Mouse (Mus musculus) midbrain, embryonic 13.5 days (tissue): ENCODE data around the gene Lhx8. TPM values are rescaled to one million over a fixed set of nuclear protein-coding genes. Genes with fewer than 3 reads are reported as not detected.
A peak's percentile ranks its signal among the peaks of the same experiment; 100 is the strongest.

ENCODE experiments used
- ATAC-seq: fragments of 200-750 bp; cut with Nextera tagmentation; 2 replicates; pipeline ENCODE4 v1.8.0; 2017; ENCODE audit warnings: mild to moderate bottlenecking, moderate TSS enrichment, moderate library complexity
- H3K27ac ChIP-seq: fragments of 300-500 bp; sonication (generic); 2 replicates; pipeline ENCODE4 v1.5.1; 2015; ENCODE audit warnings: inconsistent platforms, mild to moderate bottlenecking, moderate library complexity
- H3K27me3 ChIP-seq: fragments of 300-500 bp; sonication (generic); 2 replicates; pipeline ENCODE4 v1.6.1; 2015; ENCODE audit warnings: mild to moderate bottlenecking, inconsistent platforms
- H3K36me3 ChIP-seq: fragments of 300-500 bp; sonication (generic); 2 replicates; pipeline ENCODE4 v1.6.1; 2015; ENCODE audit warnings: mild to moderate bottlenecking, inconsistent platforms
- H3K4me1 ChIP-seq: fragments of 300-500 bp; sonication (generic); replicated peaks from 2 replicates; pipeline ENCODE4 v1.6.1; 2015; ENCODE audit warnings: inconsistent platforms
- H3K4me2 ChIP-seq: fragments of 300-500 bp; sonication (generic); replicated peaks from 2 replicates; pipeline ENCODE4 v1.6.1; 2015; ENCODE audit warnings: moderate library complexity, mild to moderate bottlenecking, inconsistent platforms
- H3K4me3 ChIP-seq: fragments of 300-500 bp; sonication (generic); replicated peaks from 2 replicates; pipeline ENCODE4 v1.5.1; 2015; ENCODE audit warnings: mild to moderate bottlenecking, inconsistent platforms
- H3K9ac ChIP-seq: fragments of 300-500 bp; sonication (generic); replicated peaks from 2 replicates; pipeline ENCODE4 v1.6.1; 2015; ENCODE audit warnings: mild to moderate bottlenecking, inconsistent platforms
- H3K9me3 ChIP-seq: fragments of 300-500 bp; sonication (generic); 2 replicates; pipeline ENCODE4 v1.6.1; 2016; ENCODE audit warnings: mild to moderate bottlenecking, inconsistent platforms
- WGBS: fragments of 180-500 bp; shearing (Covaris S2); methylation state at CpG from one replicate; pipeline ENCODE4 v1.1.7; 2015; 5-methylcytosine and 5-hydroxymethylcytosine counted together
- polyA plus RNA-seq: library from polyadenylated mRNA; unstranded; fragments of >200 nt; fragmentation: Nextera tagmentation; extraction: Ambion mirVana; gene quantifications from 2 replicates; pipeline ENCODE4 v1.2.1, GENCODE M21; 2015

Gene Lhx8
- polyA plus RNA-seq, 1 experiment from 2014 or later: 1.4 TPM

DNA sequence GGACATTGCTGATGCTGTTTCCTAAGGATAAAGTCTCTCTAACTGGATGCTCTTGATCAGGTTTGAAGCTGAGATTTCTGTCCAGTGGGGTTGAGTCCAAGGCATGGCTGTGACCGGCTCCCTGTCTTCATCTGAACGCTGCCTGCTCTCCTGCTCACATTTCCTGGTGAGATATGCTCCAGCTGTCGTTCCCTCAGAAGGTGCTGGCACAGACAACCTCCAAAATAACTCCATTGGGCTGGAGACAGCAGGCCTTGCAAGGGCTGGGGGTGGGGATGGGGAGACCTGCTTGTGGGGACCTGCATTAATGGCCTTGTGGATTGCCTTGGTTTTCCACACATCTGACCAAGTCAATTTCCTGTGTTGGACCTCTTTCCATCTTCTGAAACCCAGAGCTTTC is 46.2 kb downstream of the Lhx8 start:
- no peak for ATAC-seq
- Histone ChIP-seq H3K36me3 (no peaks in the 10 kb centered on the region), H3K9me3 (no peaks in the 10 kb centered on the region), H3K27me3 (no peaks in the 10 kb centered on the region), H3K9ac (no peak overlapping the region), H3K27ac (no peak overlapping the region), H3K4me3 (no peak overlapping the region), H3K4me2 (no peak overlapping the region), H3K4me1 (no peaks in the 10 kb centered on the region)
- WGBS: 77% methylated on average over 3 of the region's 3 CpGs

DNA sequence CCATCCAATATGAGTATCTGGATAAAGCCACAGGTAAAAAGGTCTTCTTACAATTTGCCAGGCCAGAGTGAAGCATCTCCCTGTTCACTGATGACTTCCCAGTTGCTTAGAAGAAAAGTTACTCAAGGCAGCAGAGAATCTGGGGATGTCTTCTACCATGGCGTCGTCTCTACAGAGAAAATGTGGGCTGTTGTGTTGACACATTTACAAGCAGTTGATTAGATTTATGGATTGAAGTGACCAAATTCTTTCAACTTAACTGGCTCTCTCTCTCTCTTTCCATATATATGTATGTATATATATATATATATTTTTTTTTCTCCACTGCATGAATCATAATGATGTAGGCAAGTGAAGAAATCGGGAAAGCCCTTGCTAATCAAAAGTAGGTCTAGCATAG is 55.8 kb downstream of the Lhx8 start:
- whole genome bisulfite sequencing: 96% methylated on average over 3 of the region's 3 CpGs
- no peak overlapping the region for H3K4me2 ChIP-seq
- H3K27me3 ChIP-seq: peaks cover 4% of the 10 kb centered on the region; the same call in 1 of the 2 replicates
- no peaks in the 10 kb centered on the region for H3K36me3 ChIP-seq
- no peaks in the 10 kb centered on the region for H3K4me1 ChIP-seq
- no peak overlapping the region for H3K9ac ChIP-seq
- no peak for ATAC-seq
- H3K9me3 ChIP-seq: no peaks in the 10 kb centered on the region
- H3K27ac ChIP-seq: no peak overlapping the region
- H3K4me3 ChIP-seq: no peak overlapping the region

DNA sequence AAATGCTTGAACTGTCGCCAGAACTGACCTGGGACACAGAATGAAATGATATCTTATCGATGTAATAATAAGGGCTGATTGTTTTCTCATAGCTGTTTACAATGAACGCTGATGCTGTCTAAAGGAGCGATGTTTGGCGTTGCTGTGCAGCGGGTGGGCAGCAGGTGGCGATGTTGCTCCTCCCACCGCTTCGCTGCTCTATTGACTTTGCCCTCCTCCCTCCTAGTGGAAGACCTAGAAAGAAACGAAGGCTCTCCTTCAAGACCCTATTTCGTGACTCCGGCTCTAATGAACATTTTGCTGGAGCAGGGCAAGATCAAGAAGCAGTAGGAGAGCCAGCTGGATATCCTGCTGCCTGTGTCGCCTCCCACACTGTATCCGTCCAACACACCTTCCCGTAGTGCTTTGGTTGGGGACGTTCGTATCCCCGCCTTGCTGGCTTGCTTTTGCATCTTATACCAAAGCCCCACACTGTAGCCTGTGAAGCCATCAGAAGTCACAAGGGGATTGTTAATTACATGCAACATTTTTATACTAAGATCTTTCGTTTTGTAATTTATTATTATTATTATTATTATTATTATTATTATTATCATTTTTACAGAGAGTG is 60.6 kb downstream of the Lhx8 start:
- peak overlapping the region; percentile 58 for H3K4me2 ChIP-seq
- H3K4me1 ChIP-seq: no peaks in the 10 kb centered on the region
- no peak overlapping the region for H3K27ac ChIP-seq
- peak overlapping the region; percentile 51; the same call in 1 of the 2 replicates for H3K9ac ChIP-seq
- peak overlapping the region; percentile 33 for H3K4me3 ChIP-seq
- no peaks in the 10 kb centered on the region for H3K36me3 ChIP-seq
- H3K27me3 ChIP-seq: peaks cover 4% of the 10 kb centered on the region; the same call in 1 of the 2 replicates
- WGBS: 7% methylated on average over 19 of the region's 19 CpGs
- ATAC-seq: peak; percentile 88
- H3K9me3 ChIP-seq: no peaks in the 10 kb centered on the region

DNA sequence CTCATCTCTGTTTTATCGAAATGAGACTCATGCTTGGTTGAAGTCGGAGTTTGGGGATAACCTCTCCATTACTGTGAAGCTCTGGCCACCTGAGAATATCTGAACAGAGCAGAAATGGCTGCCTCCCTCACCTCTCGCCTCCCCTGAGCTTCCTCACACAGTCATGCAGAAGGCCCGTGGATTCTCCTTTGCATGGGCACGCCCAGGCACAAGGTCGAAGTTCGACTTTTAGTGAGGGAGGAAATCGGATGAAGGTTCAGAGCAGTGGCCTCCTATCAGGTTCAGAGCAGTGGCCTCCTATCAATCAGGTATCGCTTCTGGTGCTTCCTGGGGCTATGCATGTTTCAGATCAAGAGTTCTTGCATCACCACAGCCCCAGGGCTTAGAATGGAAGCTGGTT is 62.1 kb downstream of the Lhx8 start:
- no peak for ATAC-seq
- no peak overlapping the region for H3K4me3 ChIP-seq
- H3K4me1 ChIP-seq: no peaks in the 10 kb centered on the region
- no peak overlapping the region for H3K4me2 ChIP-seq
- peaks cover 4% of the 10 kb centered on the region; the same call in 1 of the 2 replicates for H3K27me3 ChIP-seq
- H3K27ac ChIP-seq: no peak overlapping the region
- H3K36me3 ChIP-seq: no peaks in the 10 kb centered on the region
- WGBS: 84% methylated on average over 9 of the region's 9 CpGs
- no peak overlapping the region for H3K9ac ChIP-seq
- no peaks in the 10 kb centered on the region for H3K9me3 ChIP-seq

DNA sequence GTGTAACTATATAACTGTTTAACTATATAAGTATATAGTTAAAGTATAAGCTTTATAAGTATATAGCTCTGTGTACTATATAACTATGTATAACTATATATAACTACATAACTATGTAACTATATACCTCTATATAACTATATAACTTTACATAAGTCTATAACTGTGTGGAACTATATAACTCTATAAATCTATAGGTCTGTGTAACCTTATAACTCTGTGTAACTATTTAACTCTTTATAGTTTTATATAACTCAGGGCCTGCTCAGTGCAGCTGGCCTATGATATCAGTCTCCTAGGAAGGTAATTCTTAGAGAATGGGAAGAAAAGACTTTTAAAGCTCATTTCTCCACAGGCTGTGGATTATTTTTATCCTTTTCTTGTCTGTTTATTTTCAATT is 73.1 kb downstream of the Lhx8 start:
- Histone ChIP-seq H3K4me2 (no peak overlapping the region), H3K27ac (no peak overlapping the region), H3K9ac (no peak overlapping the region), H3K36me3 (no peaks in the 10 kb centered on the region), H3K4me3 (no peak overlapping the region), H3K4me1 (no peaks in the 10 kb centered on the region), H3K9me3 (no peaks in the 10 kb centered on the region), H3K27me3 (no peaks in the 10 kb centered on the region)
- no peak for ATAC-seq
